Mouse (Mus musculus) T-helper 2 cell (primary cell): ENCODE results near the gene Gldn.

Experiments
- in situ Hi-C: fragments of 300-600 bp; cut with MboI, MseI; formaldehyde crosslinking; loops from one replicate; pipeline ENCODE4 v1.15.1; 2025; ENCODE audit warnings: high pct_unique_total_duplicates

The Gldn gene

DNA sequence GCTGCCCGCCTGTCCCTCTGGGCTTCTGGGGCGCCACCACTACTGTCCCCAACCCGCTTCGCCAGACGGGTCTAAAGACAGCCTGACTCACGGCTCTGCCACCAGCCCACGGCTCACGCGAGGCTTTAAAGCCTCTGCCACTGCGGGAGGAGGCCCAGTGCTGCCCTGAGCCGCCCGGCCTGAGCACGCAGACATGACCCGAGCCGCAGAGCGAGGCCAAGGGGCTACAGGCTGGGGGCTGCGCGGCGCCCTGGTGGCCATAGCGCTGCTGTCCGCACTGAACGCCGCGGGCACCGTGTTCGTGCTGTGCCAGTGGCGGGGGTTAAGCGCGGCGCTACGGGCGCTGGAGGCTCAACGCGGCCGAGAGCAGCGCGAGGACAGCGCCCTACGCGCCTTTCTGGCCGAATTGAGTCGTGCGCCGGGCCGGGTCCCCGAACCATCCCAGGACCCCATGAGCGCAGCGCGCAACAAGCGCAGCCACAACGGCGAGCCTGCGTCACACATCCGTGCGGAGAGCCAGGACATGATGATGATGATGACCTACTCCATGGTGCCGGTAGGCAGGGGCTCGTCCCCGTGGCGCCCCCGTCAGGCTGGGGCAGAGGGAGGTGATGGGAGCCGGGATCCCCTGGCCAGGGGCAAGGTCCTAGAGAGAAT lies at the start of gene Gldn:
TSS of gene Gldn (plus strand) at position 156 of the 657 bp plus-strand sequence.
- in situ Hi-C loops: no loop called here

DNA sequence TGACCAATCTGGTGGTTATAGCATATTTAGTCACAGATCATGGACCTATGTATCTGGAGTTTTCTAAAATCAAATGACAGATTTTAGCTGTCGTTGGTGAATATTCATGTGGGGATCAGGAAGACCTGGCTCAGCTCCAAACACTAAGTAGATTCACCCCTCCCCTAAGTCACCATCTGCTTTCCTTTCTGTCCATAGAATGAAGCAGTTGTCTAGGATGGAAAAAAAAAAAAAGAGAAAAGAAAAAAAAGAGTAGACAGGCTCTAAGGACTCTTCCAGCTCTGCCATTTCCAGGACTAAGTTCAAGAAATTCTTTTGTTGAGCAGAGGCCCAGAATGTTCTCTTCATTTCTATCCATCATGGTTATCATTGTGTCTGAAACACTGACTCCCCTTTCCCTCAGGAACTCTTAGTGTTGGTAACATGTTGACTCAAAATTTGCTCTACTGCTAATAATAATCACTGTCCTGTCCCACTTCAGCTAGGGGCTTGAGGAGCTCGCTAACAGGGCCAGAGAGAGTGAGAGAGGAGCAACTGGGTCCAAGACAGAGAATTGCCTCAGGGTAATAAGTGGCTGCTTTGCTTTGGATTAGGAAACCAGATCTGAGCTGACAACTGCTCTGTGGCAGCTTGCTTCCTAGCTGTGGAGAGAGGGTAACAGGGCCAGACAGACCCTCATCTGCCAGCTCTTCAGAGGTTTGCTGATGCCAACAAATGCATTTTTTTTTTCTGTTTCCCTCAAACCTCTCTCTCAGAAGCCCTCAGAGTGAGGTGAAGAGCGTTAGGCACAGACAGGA lies 41.2 kb upstream of the Gldn start:
- in situ Hi-C loops: no loop called here

- in situ Hi-C loops: no loop called here
Measured at GRCm38 (mm10) chr9:54264754-54265153, 21.5 kb upstream of the Gldn start.

DNA sequence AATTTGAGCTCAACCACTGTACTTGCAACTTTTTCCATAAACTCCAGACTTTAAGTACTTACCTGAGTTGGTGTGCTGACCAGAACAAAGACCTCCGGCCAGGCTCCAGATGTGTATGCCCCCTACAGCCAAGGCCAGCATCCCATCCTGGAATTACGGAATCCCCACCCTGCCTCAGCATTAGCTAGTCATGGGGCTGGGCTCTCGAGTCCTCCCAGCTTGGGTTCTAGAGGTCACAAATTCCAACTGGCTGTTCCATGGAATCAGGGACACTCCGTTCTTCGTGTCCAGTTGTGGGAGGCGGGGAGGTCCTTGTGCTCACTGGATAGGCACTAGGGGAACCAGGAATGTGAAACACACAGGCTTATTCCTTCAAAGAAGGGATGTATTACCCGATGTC lies 18.3 kb upstream of the Gldn start, which contains the start of gene Cyp19a1:
TSS of gene Cyp19a1 (minus strand) at position 101 of the 400 bp plus-strand sequence.
- in situ Hi-C loops: no loop called here

DNA sequence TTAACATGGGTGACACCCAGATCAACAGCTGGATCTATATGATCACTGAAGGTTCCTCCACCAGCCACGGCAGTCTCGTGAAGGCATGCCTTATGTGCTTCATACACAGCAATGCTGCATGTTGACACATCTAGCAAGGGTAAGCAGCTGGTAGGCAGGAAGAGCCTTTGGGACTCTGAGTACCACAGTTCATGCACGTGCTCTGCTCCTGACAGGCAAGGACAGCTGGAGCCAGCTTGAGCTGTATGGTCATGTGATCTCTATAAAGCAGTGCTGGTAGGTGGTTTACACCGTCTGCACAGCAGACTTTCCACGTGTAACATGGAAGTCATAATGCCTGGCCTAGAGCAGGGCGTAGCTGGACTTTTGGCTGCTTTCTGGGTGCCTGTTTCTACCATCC lies 16.3 kb upstream of the Gldn start:
- in situ Hi-C loops: no loop called here

- in situ Hi-C loops: no loop called here
Measured at GRCm38 (mm10) chr9:54270889-54271288, 15.4 kb upstream of the Gldn start.

GRCm38 (mm10) chr9:54275283-54275682 lies 11.0 kb upstream of the Gldn start:
- in situ Hi-C loops: no loop called here

GRCm38 (mm10) chr9:54279046-54279589 lies 7.2 kb upstream of the Gldn start:
- in situ Hi-C loops: no loop called here

DNA sequence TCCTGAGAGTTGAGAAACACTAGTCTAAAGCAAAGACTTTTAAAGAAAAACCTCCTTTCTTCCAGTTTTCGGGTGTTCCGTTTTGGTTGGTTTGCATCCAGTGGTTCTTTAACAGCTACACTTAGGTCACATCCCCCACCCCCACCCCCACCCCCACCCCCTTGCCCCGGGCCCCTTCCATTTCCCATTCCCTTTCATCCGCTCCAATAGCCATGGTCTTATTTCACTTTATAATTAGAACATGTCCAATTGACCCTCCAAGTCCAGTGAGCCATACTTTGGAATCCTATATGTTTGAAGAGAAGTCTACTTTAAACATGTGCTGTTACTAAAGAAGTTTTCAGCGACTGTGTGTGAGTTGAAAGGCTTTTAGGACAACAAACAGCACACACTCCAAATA lies 1.5 kb downstream of the Gldn start:
- in situ Hi-C loops: no loop called here

GRCm38 (mm10) chr9:54299389-54299788 lies 13.1 kb downstream of the Gldn start:
- in situ Hi-C loops: no loop called here

- in situ Hi-C loops: no loop called here
Measured at GRCm38 (mm10) chr9:54299792-54300191, 13.5 kb downstream of the Gldn start.

- in situ Hi-C loops: no loop called here
Measured at GRCm38 (mm10) chr9:54301255-54301654, 15.0 kb downstream of the Gldn start.

GRCm38 (mm10) chr9:54308209-54308608 lies 21.9 kb downstream of the Gldn start:
- in situ Hi-C loops: no loop called here

GRCm38 (mm10) chr9:54308751-54309358 lies 22.6 kb downstream of the Gldn start:
- in situ Hi-C loops: no loop called here

- in situ Hi-C loops: no loop called here
Measured at GRCm38 (mm10) chr9:54316363-54316762, 30.1 kb downstream of the Gldn start.

- in situ Hi-C loops: no loop called here
Measured at GRCm38 (mm10) chr9:54323456-54323855, 37.2 kb downstream of the Gldn start.

DNA sequence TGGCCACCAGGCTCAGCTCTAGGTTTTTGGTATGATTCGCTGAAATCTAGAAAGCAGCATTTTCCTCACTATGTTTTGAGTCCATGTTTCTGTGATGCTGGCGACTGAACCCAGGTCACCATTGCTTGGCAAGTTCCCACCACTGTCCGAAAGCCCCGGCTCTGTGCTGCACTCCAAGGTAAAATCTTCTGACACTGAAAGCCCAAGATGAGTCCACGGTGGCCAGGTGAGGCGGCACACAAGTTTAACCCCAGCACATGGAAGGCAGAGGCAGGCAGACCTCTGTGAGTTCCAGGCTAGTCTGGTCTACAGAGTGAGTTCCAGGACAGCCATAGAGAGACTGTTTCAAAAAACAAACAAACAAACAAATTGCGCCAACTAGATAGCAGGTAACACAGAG lies 42.9 kb downstream of the Gldn start:
- in situ Hi-C loops: no loop called here

DNA sequence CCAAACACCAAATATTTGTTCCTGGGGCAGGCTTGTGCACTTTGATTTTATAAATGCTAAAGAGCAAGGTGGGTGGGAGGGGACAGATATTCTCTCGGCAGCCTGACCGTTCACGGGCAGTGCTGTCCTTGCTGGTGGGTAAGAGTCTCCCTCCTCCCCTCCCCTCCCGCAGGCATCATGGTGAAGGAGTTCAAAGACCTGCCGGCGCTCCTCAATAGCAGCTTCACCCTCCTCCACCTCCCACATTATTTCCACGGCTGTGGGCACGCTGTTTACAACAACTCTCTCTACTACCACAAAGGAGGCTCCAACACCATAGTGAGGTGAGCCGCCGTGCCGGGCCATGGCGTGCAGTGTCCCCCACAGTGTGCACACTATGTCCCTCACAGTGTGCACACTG lies 49.3 kb downstream of the Gldn start:
- in situ Hi-C loops: loop anchor here (5.0 to 10.0 kb wide), 2 partner anchors 343 to 1111 kb away; no protein-coding TSS in a partner anchor

- in situ Hi-C loops: loop anchor here (5.0 to 10.0 kb wide), 2 partner anchors 344 to 1112 kb away; no protein-coding TSS in a partner anchor
Measured at GRCm38 (mm10) chr9:54336532-54337144, 50.4 kb downstream of the Gldn start.

- in situ Hi-C loops: loop anchor here (10.0 kb wide), 1 partner anchor 743 kb away; no protein-coding TSS in a partner anchor
Measured at GRCm38 (mm10) chr9:54342026-54342425, 55.7 kb downstream of the Gldn start.

DNA sequence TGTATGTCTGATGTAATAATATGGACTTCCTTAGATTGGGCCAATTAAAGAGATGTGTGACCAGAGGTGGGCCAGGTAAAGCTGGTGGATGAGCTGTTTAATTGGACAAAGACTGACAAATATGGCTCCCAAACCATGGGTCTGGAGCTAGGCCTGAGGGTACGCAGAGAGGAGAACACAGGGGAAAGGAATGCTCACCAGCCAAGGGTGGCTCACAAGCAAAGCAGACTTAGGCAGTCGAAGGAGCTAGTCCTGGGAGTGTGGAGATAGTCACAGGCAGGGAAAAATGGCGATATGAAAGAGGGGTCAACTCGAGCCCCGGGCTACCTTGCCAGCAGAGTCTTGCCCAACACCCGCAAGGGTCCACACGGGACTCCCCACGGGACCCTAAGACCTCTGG lies 70.5 kb downstream of the Gldn start:
- in situ Hi-C loops: no loop called here
